Mouse (Mus musculus): ENCODE measurements around the gene Stard3nl. TPM values are rescaled to one million over a fixed set of nuclear protein-coding genes. Genes with fewer than 3 reads are reported as not detected.
A peak's percentile ranks its signal among the peaks of the same experiment; 100 is the strongest.

The Stard3nl gene
- 87.8 and 91.9 TPM in 2 replicates for polyA plus RNA-seq (2015; fragmentation: Nextera tagmentation; extraction: Ambion mirVana)

GRCm38 (mm10) chr13:19395688-19396354, at the start of gene Stard3nl:
Gene Stard3nl (minus strand): TSS chr13:19395795.
- Histone ChIP-seq H3K27ac (peak within 1 kb of the TSS; percentile 84), H3K4me2 (ENCODE audit: low read length) (peak within 1 kb of the TSS; percentile 69), H3K4me1 (replicated peaks; ENCODE audit: insufficient read depth, low read length) (0 out of 2 replicates have a peak, but pooled peaks cover 7% of the 10 kb centered on the region), H3K9me3 (replicated peaks; ENCODE audit: low read length) (no peaks in the 10 kb centered on the region), H3K27me3 (ENCODE audit: insufficient read depth, low read length) (no peaks in the 10 kb centered on the region), H3K9ac (ENCODE audit: low read depth, low read length) (peak within 1 kb of the TSS; percentile 81), H3K4me3 (replicated peaks; ENCODE audit: low read depth, low read length) (peak within 1 kb of the TSS; percentile 81), H3K36me3 (ENCODE audit: insufficient read depth, low read length) (no peaks in the 10 kb centered on the region)
- WGBS = under 1% methylated on average over 37 of the region's 37 CpGs
- peak; percentile 99 for ATAC-seq (replicated peaks; ENCODE audit: low FRiP score, low read depth)
- DNase-seq (ENCODE audit: low spot score) = peak; percentile 99
- no peak; the same call in 1 of the 2 replicates for TF ChIP-seq CTCF (IDR thresholded peaks at IDR 0.05; ENCODE audit: low read depth)

DNA sequence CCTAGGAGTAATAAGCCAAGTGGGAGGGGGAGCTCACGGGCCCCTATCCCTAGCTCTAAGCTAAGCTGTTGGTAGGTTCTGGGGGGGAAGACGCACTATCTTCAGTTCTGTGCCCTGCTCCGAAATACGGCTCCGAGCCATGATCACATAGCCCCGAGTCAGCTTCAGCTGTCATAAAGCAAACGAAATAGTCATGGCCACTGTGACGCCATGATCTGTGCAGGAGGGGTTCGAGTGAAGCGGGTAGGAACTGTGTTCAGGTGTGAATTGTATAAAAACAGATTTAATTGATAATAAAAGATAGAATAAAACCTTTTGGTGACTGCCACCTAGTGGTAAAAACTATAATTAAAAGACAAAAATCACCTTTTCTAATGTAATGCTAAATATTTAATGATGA, 42.4 kb upstream of the Stard3nl start:
- Histone ChIP-seq H3K4me1 (replicated peaks; ENCODE audit: insufficient read depth, low read length) (no peaks in the 10 kb centered on the region), H3K36me3 (ENCODE audit: insufficient read depth, low read length) (no peaks in the 10 kb centered on the region), H3K4me3 (replicated peaks; ENCODE audit: low read depth, low read length) (no peak overlapping the region), H3K4me2 (ENCODE audit: low read length) (no peak overlapping the region), H3K27me3 (ENCODE audit: insufficient read depth, low read length) (no peaks in the 10 kb centered on the region), H3K27ac (no peak overlapping the region), H3K9me3 (replicated peaks; ENCODE audit: low read length) (no peaks in the 10 kb centered on the region), H3K9ac (ENCODE audit: low read depth, low read length) (no peak overlapping the region)
- WGBS = 69% methylated on average over 10 of the region's 10 CpGs
- ATAC-seq (replicated peaks; ENCODE audit: low FRiP score, low read depth) = no peak
- DNase-seq (ENCODE audit: low spot score) = peak; percentile 32
- TF ChIP-seq CTCF (IDR thresholded peaks at IDR 0.05; ENCODE audit: low read depth) = peak; percentile 63

DNA sequence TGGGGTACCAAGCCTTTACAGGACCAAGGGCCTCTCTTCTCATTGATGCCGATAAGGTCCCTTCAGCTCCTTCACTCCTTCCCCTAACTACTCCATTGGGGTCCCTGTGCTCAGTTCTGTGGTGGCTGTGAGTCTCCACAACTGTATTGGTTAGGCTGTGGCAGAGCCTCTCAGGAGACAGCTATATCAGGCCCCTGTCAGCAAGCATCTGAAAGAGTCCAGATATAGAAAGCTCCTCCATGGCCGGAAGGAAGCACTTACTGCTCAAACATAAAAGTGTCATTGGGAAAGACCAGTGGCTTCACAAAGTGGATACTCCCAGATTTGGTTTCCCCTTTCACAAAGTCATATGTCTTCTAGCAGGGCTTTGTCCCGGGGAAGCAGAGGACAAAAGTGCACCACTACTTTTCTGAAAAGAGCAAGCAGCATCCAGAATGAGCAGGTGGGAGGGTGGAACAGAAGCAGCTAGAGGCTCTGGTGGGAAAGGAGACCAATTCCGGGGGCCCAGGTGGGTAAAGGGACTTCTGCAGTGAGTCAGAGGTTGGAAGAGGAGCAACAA, 34.3 kb upstream of the Stard3nl start:
- peak; percentile 43; the same call in 1 of the 2 replicates for ATAC-seq (replicated peaks; ENCODE audit: low FRiP score, low read depth)
- Histone ChIP-seq H3K4me3 (replicated peaks; ENCODE audit: low read depth, low read length) (no peak overlapping the region), H3K27ac (no peak overlapping the region), H3K4me1 (replicated peaks; ENCODE audit: insufficient read depth, low read length) (no peaks in the 10 kb centered on the region), H3K9me3 (replicated peaks; ENCODE audit: low read length) (no peaks in the 10 kb centered on the region), H3K9ac (ENCODE audit: low read depth, low read length) (no peak overlapping the region), H3K27me3 (ENCODE audit: insufficient read depth, low read length) (no peaks in the 10 kb centered on the region), H3K36me3 (ENCODE audit: insufficient read depth, low read length) (no peaks in the 10 kb centered on the region), H3K4me2 (ENCODE audit: low read length) (no peak overlapping the region)
- peak; percentile 72 for DNase-seq (ENCODE audit: low spot score)
- TF ChIP-seq CTCF (IDR thresholded peaks at IDR 0.05; ENCODE audit: low read depth) = no peak
- WGBS = 21% methylated on average over 4 of the region's 4 CpGs

- Histone ChIP-seq H3K36me3 (ENCODE audit: insufficient read depth, low read length) (no peaks in the 10 kb centered on the region), H3K4me3 (replicated peaks; ENCODE audit: low read depth, low read length) (no peak overlapping the region), H3K9me3 (replicated peaks; ENCODE audit: low read length) (no peaks in the 10 kb centered on the region), H3K4me1 (replicated peaks; ENCODE audit: insufficient read depth, low read length) (no peaks in the 10 kb centered on the region), H3K4me2 (ENCODE audit: low read length) (no peak overlapping the region), H3K9ac (ENCODE audit: low read depth, low read length) (no peak overlapping the region), H3K27ac (no peak overlapping the region), H3K27me3 (ENCODE audit: insufficient read depth, low read length) (no peaks in the 10 kb centered on the region)
- WGBS = 75% methylated on average over 5 of the region's 5 CpGs
- no peak for ATAC-seq (replicated peaks; ENCODE audit: low FRiP score, low read depth)
- DNase-seq (ENCODE audit: low spot score) = no peak
- TF ChIP-seq CTCF (IDR thresholded peaks at IDR 0.05; ENCODE audit: low read depth) = no peak
Observed at GRCm38 (mm10) chr13:19428076-19428475, 32.5 kb upstream of the Stard3nl start.

- 86% methylated on average over 4 of the region's 4 CpGs for WGBS
- H3K4me1 ChIP-seq (replicated peaks; ENCODE audit: insufficient read depth, low read length) = no peaks in the 10 kb centered on the region
- no peak overlapping the region for H3K4me2 ChIP-seq (ENCODE audit: low read length)
- DNase-seq (ENCODE audit: low spot score) (no peak), ATAC-seq (replicated peaks; ENCODE audit: low FRiP score, low read depth) (no peak)
- no peak overlapping the region for H3K9ac ChIP-seq (ENCODE audit: low read depth, low read length)
- no peaks in the 10 kb centered on the region for H3K27me3 ChIP-seq (ENCODE audit: insufficient read depth, low read length)
- H3K27ac ChIP-seq = no peak overlapping the region
- H3K36me3 ChIP-seq (ENCODE audit: insufficient read depth, low read length) = no peaks in the 10 kb centered on the region
- no peak overlapping the region for H3K4me3 ChIP-seq (replicated peaks; ENCODE audit: low read depth, low read length)
- no peaks in the 10 kb centered on the region for H3K9me3 ChIP-seq (replicated peaks; ENCODE audit: low read length)
- no peak for TF ChIP-seq CTCF (IDR thresholded peaks at IDR 0.05; ENCODE audit: low read depth)
Observed at GRCm38 (mm10) chr13:19424563-19424962, 29.0 kb upstream of the Stard3nl start.

DNA sequence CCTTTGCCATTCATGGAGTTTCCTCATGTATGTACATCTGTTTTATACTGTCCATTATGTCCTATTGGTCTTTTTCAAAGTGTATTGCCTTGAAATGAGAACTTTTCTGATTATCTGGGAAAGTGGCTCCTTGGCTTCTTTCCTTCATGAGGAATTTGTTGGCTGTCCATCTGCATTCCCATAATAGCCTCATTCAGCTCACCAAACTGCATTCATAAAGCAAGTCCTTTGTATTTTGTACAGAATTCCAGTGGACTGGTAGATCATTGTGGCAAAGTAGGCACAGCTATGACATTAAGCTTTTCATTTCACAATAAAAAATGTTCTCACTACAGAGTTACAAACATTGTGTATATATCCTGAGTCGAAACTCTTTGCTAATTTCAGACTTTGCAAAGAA, 26.9 kb upstream of the Stard3nl start:
- no peak overlapping the region for H3K4me3 ChIP-seq (replicated peaks; ENCODE audit: low read depth, low read length)
- DNase-seq (ENCODE audit: low spot score) (no peak), ATAC-seq (replicated peaks; ENCODE audit: low FRiP score, low read depth) (no peak)
- no peak overlapping the region for H3K9ac ChIP-seq (ENCODE audit: low read depth, low read length)
- 82% methylated on average over 1 of the region's 1 CpGs for WGBS
- H3K4me2 ChIP-seq (ENCODE audit: low read length) = no peak overlapping the region
- no peak for TF ChIP-seq CTCF (IDR thresholded peaks at IDR 0.05; ENCODE audit: low read depth)
- H3K27ac ChIP-seq = no peak overlapping the region
- no peaks in the 10 kb centered on the region for H3K27me3 ChIP-seq (ENCODE audit: insufficient read depth, low read length)
- H3K4me1 ChIP-seq (replicated peaks; ENCODE audit: insufficient read depth, low read length) = no peaks in the 10 kb centered on the region
- no peaks in the 10 kb centered on the region for H3K9me3 ChIP-seq (replicated peaks; ENCODE audit: low read length)
- H3K36me3 ChIP-seq (ENCODE audit: insufficient read depth, low read length) = no peaks in the 10 kb centered on the region

Data from kidney, postnatal 0 days (tissue).